Mouse (Mus musculus): ENCODE measurements around the gene Specc1l.

- TF ChIP-seq GATA1 (IDR thresholded peaks at IDR 0.05; ENCODE audit: low read length): no peak
- TF ChIP-seq TAL1 (IDR thresholded peaks at IDR 0.05; ENCODE audit: low read length): no peak
These were observed 82.5 kb downstream of the Specc1l start for GRCm38 (mm10) chr10:75294362-75294761.

Data from erythroblast, embryonic 14.5 days (primary cell).